Mouse (Mus musculus): Measurements from ENCODE around the gene Foxm1. TPM values are rescaled to one million over a fixed set of nuclear protein-coding genes. Genes with fewer than 3 reads are reported as not detected.

Gene Foxm1
- polyA plus RNA-seq, 1 experiment, result 24.8 TPM

DNA sequence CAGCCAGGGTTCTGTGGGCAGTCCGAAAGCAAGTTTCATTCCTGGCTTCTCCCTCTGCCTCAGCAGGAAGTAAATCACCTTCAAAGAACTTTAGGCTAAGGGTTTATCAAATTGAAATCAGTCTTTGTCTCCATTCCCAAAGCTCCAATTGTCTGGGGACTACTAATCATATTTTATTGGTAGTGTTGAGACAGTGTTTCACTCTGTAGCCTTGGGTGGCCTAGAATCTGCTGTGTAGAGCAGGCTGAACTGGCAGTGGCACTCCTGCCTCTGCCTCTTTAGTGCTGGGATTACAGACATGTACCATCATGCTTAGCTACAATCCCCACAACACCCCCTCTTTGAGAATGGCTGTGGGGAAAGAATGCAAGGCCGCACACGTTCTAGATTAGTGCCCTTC lies 58.7 kb downstream of the Foxm1 start:
- WGBS, result 75% methylated on average over 3 of the region's 3 CpGs
- no peak for DNase-seq (ENCODE audit: low read depth, low spot score)

DNA sequence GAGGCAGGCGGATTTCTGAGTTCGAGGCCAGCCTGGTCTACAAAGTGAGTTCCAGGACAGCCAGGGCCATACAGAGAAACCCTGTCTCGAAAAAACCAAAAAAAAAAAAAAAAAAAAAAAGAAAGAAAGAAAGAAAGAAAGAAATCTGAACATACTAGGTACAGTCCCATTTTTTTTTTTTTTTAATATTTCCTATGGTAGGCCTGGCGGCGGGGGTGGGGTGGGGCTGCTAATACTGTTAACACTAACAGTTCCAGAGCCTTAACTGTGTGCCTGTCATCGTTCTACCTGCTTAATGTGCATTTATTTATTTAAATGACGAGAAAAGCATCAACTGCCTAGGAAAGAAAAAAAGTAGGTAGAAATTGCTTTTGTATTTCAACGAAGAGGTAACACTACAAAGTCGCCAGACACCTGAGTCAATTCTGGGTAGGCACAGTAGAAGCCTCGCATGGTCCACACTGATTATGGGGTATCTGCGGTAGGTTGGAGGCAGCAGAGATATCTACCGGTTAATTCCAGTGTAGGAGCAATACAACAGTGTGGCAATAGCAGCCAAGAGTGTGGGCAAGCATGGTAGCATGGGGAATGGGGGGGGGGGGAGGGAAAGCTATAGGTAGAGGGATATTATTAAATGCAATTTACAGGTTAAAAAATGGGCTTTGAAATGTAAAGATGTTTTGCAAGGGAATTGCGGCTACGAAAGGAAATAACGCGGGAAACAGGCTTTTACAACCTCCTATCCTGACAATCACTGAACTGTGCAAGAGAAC lies 60.9 kb downstream of the Foxm1 start:
- DNase-seq (ENCODE audit: low read depth, low spot score), result no peak
- WGBS, result 32% methylated on average over 15 of the region's 16 CpGs

- peak; percentile 86 for DNase-seq (ENCODE audit: low read depth, low spot score)
- WGBS, result under 1% methylated on average over 42 of the region's 42 CpGs
Measured at GRCm38 (mm10) chr6:128424269-128425019, 61.7 kb downstream of the Foxm1 start, which contains the start of gene Itfg2. TSS of gene Itfg2 (minus strand) at chr6:128424931.

GRCm38 (mm10) chr6:128425046-128425445 lies 62.3 kb downstream of the Foxm1 start:
- 20% methylated on average over 9 of the region's 9 CpGs for WGBS
- no peak for DNase-seq (ENCODE audit: low read depth, low spot score)

Other genes starting within 250 kb of the Foxm1 start
- 28.9 and 34.7 TPM in 2 replicates for gene Tspan9, start 219.4 kb upstream of the Foxm1 start, polyA plus RNA-seq (2012; rRNA removed)
- gene Tead4, start 62.1 kb upstream of the Foxm1 start, polyA plus RNA-seq (2012; rRNA removed), result 0.77 and 0.84 TPM in 2 replicates
- 4.0 and 4.7 TPM in 2 replicates for gene Tulp3, start 7.1 kb upstream of the Foxm1 start, polyA plus RNA-seq (2012; rRNA removed)
- gene Rhno1, start 56 bp upstream of the Foxm1 start, polyA plus RNA-seq (2012; rRNA removed), result 16.7 and 21.3 TPM in 2 replicates
- 0.06 and 0.22 TPM in 2 replicates for gene Tex52, start 12.5 kb downstream of the Foxm1 start, polyA plus RNA-seq (2012; rRNA removed)
- not detected in 2 replicates for gene Gm44596, start 12.5 kb downstream of the Foxm1 start, polyA plus RNA-seq (2012; rRNA removed)
- 0.51 and 0.69 TPM in 2 replicates for gene Nrip2, start 36.3 kb downstream of the Foxm1 start, polyA plus RNA-seq (2012; rRNA removed)
- 18.7 and 19.3 TPM in 2 replicates for gene Itfg2, start 62.0 kb downstream of the Foxm1 start, polyA plus RNA-seq (2012; rRNA removed)
- 162 and 189 TPM in 2 replicates for gene Fkbp4, start 75.7 kb downstream of the Foxm1 start, polyA plus RNA-seq (2012; rRNA removed)
- gene Pzp, start 163.8 kb downstream of the Foxm1 start, polyA plus RNA-seq (2012; rRNA removed), result 0.02 and 0.15 TPM in 2 replicates
- 0.24 and 0.71 TPM in 2 replicates for gene A2ml1, start 218.6 kb downstream of the Foxm1 start, polyA plus RNA-seq (2012; rRNA removed)

Measured in large intestine, adult 2 months (tissue).